Mouse (Mus musculus) C2C12 (cell line): ENCODE measurements around the gene Gsk3b. TPM values are rescaled to one million over a fixed set of nuclear protein-coding genes. Genes with fewer than 3 reads are reported as not detected.

Source experiments
- H3K27me3 ChIP-seq: one replicate; pipeline ENCODE4 v1.6.1; 2011; ENCODE audit not compliant: control insufficient read depth, insufficient read depth, insufficient read length
- H3K36me3 ChIP-seq: one replicate; pipeline ENCODE4 v1.6.1; 2011; ENCODE audit not compliant: control insufficient read depth, insufficient read depth
- H3K4me3 ChIP-seq: one replicate; pipeline ENCODE4 v1.5.1; 2011; ENCODE audit warnings: mild to moderate bottlenecking, control low read depth; ENCODE audit not compliant: poor library complexity, insufficient read depth, severe bottlenecking
- H3K79me2 ChIP-seq: one replicate; pipeline ENCODE4 v1.6.1; 2011; ENCODE audit not compliant: control insufficient read depth, insufficient read depth
- H3K79me3 ChIP-seq: one replicate; pipeline ENCODE4 v1.6.1; 2011; ENCODE audit warnings: low read depth, control low read depth
- H3ac ChIP-seq: one replicate; pipeline ENCODE3; 2011; ENCODE audit warnings: low read depth; ENCODE audit not compliant: control insufficient read depth, insufficient read length
- CEBPB ChIP-seq: IDR thresholded peaks from one replicate; pipeline ENCODE4 v1.6.1; 2011; ENCODE audit warnings: low read depth, mild to moderate bottlenecking, control low read depth, moderate library complexity
- CTCF ChIP-seq: IDR thresholded peaks from one replicate; pipeline ENCODE4 v1.5.1; 2011; ENCODE audit not compliant: control insufficient read depth, insufficient read depth, insufficient read length
- FOSL1 ChIP-seq: IDR thresholded peaks from one replicate; pipeline ENCODE4 v1.8.0; 2011; ENCODE audit warnings: mild to moderate bottlenecking, low read length; ENCODE audit not compliant: poor library complexity, insufficient read depth, severe bottlenecking
- MAX ChIP-seq: IDR thresholded peaks from one replicate; pipeline ENCODE4 v1.6.1; 2011; ENCODE audit warnings: mild to moderate bottlenecking, control low read depth
- MYOD1 ChIP-seq: IDR thresholded peaks from one replicate; pipeline ENCODE4 v1.6.1; 2011; ENCODE audit warnings: low read depth; ENCODE audit not compliant: control insufficient read depth, insufficient read length
- MYOG ChIP-seq: IDR thresholded peaks from one replicate; pipeline ENCODE4 v1.6.1; 2011; ENCODE audit not compliant: control insufficient read depth, insufficient read length; ENCODE audit errors: extremely low read depth
- USF1 ChIP-seq: IDR thresholded peaks from one replicate; pipeline ENCODE4 v1.6.1; 2011; ENCODE audit warnings: low read depth, mild to moderate bottlenecking, control low read depth, moderate library complexity
- polyA plus RNA-seq: library from polyadenylated mRNA; unstranded; fragments of >200 nt; fragmentation: generic; extraction: Trizol; gene quantifications from one replicate; pipeline ENCODE4 v1.2.1, GENCODE M21; 2012; ENCODE audit warnings: missing spikeins

Gene Gsk3b
- polyA plus RNA-seq, 1 experiment = 12.3 TPM

- H3K36me3 ChIP-seq = peaks cover 10% of the 10 kb centered on the region
- H3ac ChIP-seq = peak overlapping the region; percentile 89
- no peaks in the 10 kb centered on the region for H3K27me3 ChIP-seq
- peaks cover 65% of the 10 kb centered on the region for H3K79me2 ChIP-seq
- H3K79me3 ChIP-seq = peaks cover 48% of the 10 kb centered on the region
- H3K4me3 ChIP-seq = peak overlapping the region; percentile 80
- TF ChIP-seq USF1 = no peak
- TF ChIP-seq MYOG = no peak
- no peak for TF ChIP-seq MAX
- TF ChIP-seq MYOD1 = no peak
- no peak for TF ChIP-seq CTCF
Measured at GRCm38 (mm10) chr16:38089447-38090170, 808 bp downstream of the Gsk3b start.

DNA sequence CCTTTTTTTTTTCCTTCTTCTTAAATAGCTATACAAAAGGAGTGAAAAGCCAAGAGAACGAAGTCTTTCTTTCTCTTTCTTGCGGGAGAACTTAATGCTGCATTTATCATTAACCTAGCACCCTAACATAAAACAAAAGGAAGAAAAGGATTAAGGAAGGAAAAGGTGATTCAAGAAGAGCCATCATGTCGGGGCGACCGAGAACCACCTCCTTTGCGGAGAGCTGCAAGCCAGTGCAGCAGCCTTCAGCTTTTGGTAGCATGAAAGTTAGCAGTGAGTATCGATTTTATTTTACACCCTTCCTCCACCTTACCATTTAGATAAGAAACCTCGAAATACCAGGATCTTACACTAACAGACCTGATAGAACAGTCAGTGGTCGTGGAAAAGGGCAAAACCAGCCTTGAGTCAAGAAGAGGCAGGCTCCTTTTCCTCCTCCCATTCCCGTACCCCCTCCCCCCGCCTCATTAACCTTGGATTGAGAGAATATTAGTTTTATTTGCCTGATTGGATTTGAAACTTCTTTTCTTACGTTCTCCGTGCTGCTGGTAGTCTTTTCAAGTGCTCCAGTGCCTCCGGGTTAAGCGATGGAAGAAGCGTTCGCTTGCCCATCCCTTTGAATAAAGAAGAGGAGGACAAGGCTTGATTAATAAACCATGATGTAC, 1.7 kb downstream of the Gsk3b start:
- Histone ChIP-seq H3K27me3 (no peaks in the 10 kb centered on the region), H3K4me3 (peak overlapping the region; percentile 80), H3ac (peak overlapping the region; percentile 85), H3K79me3 (peaks cover 56% of the 10 kb centered on the region), H3K36me3 (peaks cover 18% of the 10 kb centered on the region), H3K79me2 (peaks cover 73% of the 10 kb centered on the region)
- TF ChIP-seq MYOD1 (no peak), USF1 (no peak), MAX (no peak), MYOG (no peak), CTCF (no peak), CEBPB (no peak), FOSL1 (no peak)

DNA sequence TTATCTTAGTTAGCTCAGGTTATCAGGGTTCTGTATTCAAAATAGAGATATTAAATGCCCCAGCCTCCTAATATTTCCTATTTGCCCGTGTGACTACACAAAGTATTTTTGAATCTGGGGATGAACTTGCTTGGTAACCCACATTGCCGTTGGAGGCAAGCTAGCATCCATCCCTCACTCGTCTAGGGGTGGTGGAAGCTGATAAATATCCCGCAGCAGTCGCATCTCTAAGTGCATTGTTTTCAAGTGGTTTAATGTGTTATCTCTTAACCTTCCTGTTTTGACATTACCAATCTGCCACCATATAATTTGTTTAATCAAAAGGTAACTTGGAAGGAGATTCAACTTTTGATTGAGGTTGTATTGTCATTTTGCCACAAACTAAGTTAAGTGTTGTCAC, 2.2 kb downstream of the Gsk3b start:
- TF ChIP-seq CEBPB (no peak), USF1 (no peak), MYOG (no peak), FOSL1 (no peak), CTCF (no peak), MAX (no peak), MYOD1 (no peak)
- Histone ChIP-seq H3ac (peak overlapping the region; percentile 85), H3K79me2 (peaks cover 79% of the 10 kb centered on the region), H3K4me3 (peak overlapping the region; percentile 80), H3K79me3 (peaks cover 62% of the 10 kb centered on the region), H3K36me3 (peaks cover 24% of the 10 kb centered on the region), H3K27me3 (no peaks in the 10 kb centered on the region)

DNA sequence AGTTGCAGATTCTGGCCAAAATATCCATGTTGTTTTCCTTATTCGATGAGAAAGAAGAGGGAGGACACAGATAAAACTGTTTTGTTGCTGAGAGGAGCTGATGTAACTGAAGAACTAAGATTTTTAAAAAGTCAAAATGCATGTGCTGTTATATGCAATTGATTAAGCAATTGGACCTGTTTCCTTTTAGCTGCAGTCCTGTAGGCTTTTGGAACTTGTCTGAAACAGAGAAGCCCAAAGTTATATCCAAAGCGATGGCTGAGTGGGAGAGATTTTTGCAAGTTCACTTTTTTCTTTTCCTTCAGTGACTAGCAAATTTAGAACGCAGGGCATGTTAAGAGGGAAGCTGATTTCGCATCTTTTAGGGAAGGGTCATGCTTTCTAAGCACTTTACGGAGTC, 2.9 kb downstream of the Gsk3b start:
- TF ChIP-seq FOSL1 = no peak
- no peak for TF ChIP-seq USF1
- TF ChIP-seq CEBPB = no peak
- no peak for TF ChIP-seq MAX
- TF ChIP-seq MYOG = no peak
- H3K79me3 ChIP-seq = peaks cover 68% of the 10 kb centered on the region
- H3ac ChIP-seq = no peak overlapping the region
- no peaks in the 10 kb centered on the region for H3K27me3 ChIP-seq
- peaks cover 80% of the 10 kb centered on the region for H3K79me2 ChIP-seq
- H3K4me3 ChIP-seq = peak overlapping the region; percentile 80
- H3K36me3 ChIP-seq = peaks cover 24% of the 10 kb centered on the region

GRCm38 (mm10) chr16:38092598-38092997, 3.8 kb downstream of the Gsk3b start:
- TF ChIP-seq CEBPB (no peak), MAX (no peak), USF1 (no peak), MYOD1 (no peak), FOSL1 (no peak), MYOG (no peak), CTCF (no peak)
- peak overlapping the region; percentile 13 for H3ac ChIP-seq
- no peaks in the 10 kb centered on the region for H3K27me3 ChIP-seq

DNA sequence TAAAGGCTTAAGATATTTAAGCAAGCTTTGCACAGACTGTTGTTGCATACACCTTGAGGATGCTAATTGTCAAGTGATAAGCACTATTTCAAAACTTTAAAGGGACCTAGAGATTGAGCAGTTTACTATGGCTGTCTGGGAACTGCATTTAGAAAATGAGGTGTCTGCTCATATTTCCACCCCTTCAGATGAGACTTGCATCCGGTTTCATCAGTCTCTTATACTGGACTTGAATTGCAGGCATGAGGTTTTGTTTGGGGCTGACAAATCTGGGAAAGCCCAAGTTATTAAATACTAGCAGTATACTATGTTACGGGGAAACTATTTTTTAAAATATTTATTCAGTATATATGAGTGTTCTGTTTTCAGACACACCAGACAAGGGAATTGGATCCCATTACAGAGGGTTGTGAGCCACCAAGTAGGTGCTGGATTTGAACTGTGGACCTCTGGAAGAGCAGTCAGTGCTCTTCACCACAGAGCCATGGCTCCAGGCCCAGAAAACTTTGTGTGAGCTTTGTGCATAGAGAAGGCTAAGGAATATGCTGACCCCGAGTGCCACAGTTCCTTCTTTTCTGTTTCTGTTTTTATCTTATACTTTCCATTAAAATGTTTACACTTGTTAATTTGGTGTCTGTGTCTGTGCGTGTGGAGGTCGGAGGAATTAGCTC, 6.5 kb downstream of the Gsk3b start:
- Histone ChIP-seq H3K36me3 (peaks cover 55% of the 10 kb centered on the region), H3K4me3 (no peak overlapping the region), H3K79me2 (peaks cover 100% of the 10 kb centered on the region), H3K79me3 (peaks cover 99% of the 10 kb centered on the region), H3K27me3 (no peaks in the 10 kb centered on the region), H3ac (no peak overlapping the region)
- no peak for TF ChIP-seq MYOG
- no peak for TF ChIP-seq CTCF
- no peak for TF ChIP-seq MYOD1
- TF ChIP-seq USF1 = no peak
- TF ChIP-seq MAX = no peak

More at GRCm38 (mm10) chr16:38092598-38092997, 3.8 kb downstream of the Gsk3b start:
- Histone ChIP-seq H3K4me3 (peak overlapping the region; percentile 80), H3K79me3 (peaks cover 77% of the 10 kb centered on the region), H3K79me2 (peaks cover 81% of the 10 kb centered on the region), H3K36me3 (peaks cover 32% of the 10 kb centered on the region)
